Mouse (Mus musculus) G1E (cell line): ENCODE measurements around the gene Nsf.

ENCODE experiments used
- CTCF ChIP-seq: IDR thresholded peaks from 2 replicates; pipeline ENCODE4 v1.5.1; 2012; ENCODE audit warnings: low read depth, low read length, inconsistent platforms, mixed read lengths
- GATA1 ChIP-seq: IDR thresholded peaks from 2 replicates; pipeline ENCODE4 v1.6.1; 2012; ENCODE audit warnings: borderline replicate concordance, low read length, inconsistent platforms, mixed read lengths
- GATA2 ChIP-seq: IDR thresholded peaks from 2 replicates; pipeline ENCODE4 v1.6.1; 2012; ENCODE audit warnings: low read depth, low read length, inconsistent platforms, borderline replicate concordance
- POLR2AphosphoS5 ChIP-seq: IDR thresholded peaks from 2 replicates; pipeline ENCODE4 v1.6.1; 2012; ENCODE audit warnings: low read depth, low read length, inconsistent platforms; ENCODE audit not compliant: insufficient replicate concordance
- TAL1 ChIP-seq: conservative IDR thresholded peaks from 2 replicates; pipeline ENCODE4 v1.6.1; 2012; ENCODE audit warnings: low read depth, low read length, inconsistent platforms, mixed read lengths

DNA sequence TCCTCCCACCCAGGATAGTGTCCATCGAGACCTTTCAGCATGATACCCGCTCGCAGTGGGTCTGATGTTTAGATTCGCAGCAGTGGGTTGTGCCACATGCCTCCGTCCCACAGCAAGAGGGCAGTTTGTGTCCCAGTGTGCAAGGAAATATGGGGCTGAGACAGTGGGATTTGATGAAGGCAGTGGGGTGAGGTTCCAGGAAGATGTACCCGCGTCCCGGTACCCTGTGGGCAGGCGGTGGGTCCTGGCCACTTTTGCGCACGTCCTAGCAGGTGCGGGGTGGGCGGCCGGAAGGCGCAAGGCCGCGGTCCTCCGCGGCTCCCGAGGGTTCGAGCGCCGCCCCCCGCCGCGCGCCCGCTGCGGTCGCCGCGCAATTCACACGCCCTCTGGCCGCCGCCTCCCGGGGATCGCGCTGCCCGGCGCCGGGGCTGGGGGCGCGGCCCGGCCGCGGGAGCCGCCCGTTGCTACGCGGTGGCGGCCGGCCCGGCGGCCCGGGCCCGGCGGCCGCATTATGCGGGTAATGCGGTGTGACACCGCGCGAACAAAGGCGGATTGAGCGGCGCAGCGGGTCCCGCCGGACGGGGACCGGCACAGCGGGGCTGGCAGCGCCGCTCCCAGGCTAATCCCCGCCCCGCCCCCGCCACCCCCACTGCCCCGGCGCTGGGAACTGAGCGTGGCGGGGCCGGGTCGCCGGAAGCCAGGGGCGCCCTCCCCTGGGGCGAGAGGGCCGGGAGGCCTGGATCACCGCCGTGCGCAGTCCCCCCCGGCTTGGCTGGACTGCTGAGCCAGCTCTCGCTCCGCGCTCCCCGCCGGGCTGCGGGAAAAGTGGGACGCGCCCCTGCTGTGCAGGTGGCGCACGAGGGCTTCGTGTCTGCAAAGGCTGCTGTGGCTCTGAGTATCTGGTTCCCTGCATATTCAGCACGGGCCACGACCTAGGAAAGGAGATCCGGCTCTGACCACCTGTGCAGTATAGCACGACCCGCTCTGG is 144.0 kb downstream of the Nsf start:
- TF ChIP-seq GATA1 (no peak), CTCF (no peak), TAL1 (no peak), GATA2 (no peak), POLR2AphosphoS5 (no peak)
